Mouse (Mus musculus) heart, postnatal 36 days (tissue): ENCODE measurements around the gene Slc9a4. TPM values are rescaled to one million over a fixed set of nuclear protein-coding genes. Genes with fewer than 3 reads are reported as not detected.
"Not testable (repeated sequence)": the region's sequence is repeated elsewhere in the genome, so short reads cannot be mapped to it uniquely, and the experiment has no call there.

Experiments
- DNase-seq, 2 experiments: peaks; one replicate each; pipeline ENCODE4 v3.0.0; 2021 to 2022
- intact Hi-C: fragments of 180-260 bp; cut with DNase I; formaldehyde crosslinking; loops from one replicate; pipeline ENCODE4 v1.15.1; 2025
- total RNA-seq, 2 experiments: library from RNA; stranded (reverse); gene quantifications; 2 replicates each; pipeline ENCODE4 v1.2.3; 2021

Slc9a4 gene
- total RNA-seq, 2 experiments from 2014 or later, result 0.14 to 0.19 TPM

DNA sequence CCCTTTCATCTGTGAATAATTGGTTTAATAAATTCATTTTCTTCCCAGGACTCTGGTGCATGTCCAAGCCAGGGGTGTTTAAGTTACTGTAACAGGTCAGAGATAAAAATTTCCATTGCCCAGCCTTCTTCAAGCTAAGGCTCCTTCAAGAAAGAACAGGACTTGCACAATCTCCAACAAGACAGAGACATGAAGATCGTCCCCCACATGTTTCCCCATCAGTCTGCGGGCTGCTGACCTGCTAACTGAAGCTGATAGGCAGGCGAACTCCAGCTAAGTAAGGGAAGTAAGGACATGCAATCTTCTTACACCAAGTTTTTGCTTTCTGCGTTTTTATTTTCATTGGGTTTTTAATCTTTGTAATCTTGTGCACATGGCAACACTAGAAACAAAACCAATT is 54.7 kb downstream of the Slc9a4 start:
- DNase-seq, result no peak
- intact Hi-C loops, result no loop called here

DNA sequence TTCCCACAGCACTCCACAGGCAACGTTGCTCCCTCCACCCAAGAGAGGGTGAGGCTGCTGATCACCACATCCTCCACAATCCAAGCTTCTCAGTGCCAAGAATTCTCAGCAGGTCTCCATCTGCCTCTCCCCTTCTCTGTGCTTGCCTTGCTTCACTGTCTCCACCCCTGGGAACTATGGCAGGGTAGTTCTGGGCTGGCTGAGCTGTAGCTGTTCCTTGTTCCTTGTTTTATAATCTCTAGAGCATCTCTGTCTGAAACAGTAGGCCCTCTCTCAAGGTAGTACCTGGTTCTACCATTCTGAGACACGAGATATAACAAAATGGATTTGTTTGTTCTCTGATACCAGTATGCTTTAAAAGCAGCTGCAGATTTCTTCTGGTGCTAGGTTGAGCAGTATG is 68.4 kb downstream of the Slc9a4 start:
- no peak for DNase-seq
- intact Hi-C loops, result no loop called here

- peak in 1 of 2 experiments; percentile 18 for DNase-seq
- intact Hi-C loops, result no loop called here
These were observed 71.1 kb downstream of the Slc9a4 start for GRCm38 (mm10) chr1:40650803-40651497.

GRCm38 (mm10) chr1:40657035-40657434 is 77.2 kb downstream of the Slc9a4 start:
- intact Hi-C loops, result loop anchor here (5.0 kb wide), 2 partner anchors 40 to 275 kb away; no protein-coding TSS in a partner anchor
- DNase-seq, result no peak

DNA sequence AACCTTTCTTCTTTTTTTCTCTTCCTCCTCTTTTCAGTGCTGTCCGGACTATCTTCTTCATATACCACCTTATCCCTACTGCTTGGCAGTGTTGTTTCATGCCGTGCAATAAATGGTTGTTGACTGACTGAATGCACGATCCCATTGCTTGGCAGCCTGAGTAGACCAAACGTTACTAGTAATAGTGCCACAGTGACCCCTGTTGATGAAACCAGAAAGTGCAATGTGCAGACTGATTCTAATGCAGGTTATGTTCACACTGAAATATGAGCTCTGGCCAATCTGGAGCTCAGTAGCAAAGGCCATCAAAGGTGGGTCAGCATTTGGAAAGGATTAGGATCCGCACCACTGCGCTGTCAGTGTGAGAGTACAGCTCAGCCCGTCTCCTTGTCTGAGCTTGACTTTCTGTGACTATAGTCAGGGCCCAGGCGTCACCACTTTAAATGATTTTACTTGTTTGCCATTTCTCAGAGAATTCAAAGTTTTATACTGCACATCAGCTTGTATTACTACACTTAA is 78.2 kb downstream of the Slc9a4 start:
- peak; percentile 70 to 71 for DNase-seq
- intact Hi-C loops, result loop anchor here (1.0 to 5.0 kb wide), 3 partner anchors 41 to 276 kb away; no protein-coding TSS in a partner anchor

GRCm38 (mm10) chr1:40659017-40659416 is 79.1 kb downstream of the Slc9a4 start:
- intact Hi-C loops, result loop anchor here (5.0 kb wide), 2 partner anchors 42 to 277 kb away; no protein-coding TSS in a partner anchor

DNA sequence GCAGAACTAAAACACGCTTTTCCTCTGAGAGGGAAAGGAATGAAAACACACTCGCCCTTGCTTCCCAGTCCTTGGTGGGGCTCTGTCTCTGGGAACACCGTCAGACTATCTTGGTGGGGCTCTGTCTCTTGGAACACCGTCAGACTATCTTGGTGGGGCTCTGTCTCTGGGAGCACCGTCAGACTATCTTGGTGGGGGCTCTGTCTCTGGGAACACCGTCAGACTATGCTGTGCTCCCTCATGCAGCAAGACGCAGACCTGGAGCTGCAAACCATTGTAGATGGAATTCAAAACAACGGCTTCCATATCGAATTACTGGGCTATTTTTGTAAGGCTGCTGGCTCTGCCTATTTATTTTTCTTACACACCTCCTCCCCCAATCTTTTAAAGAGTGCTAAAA is 79.6 kb downstream of the Slc9a4 start:
- DNase-seq, result no peak
- intact Hi-C loops, result loop anchor here (5.0 kb wide), 2 partner anchors 42 to 277 kb away; no protein-coding TSS in a partner anchor

More at GRCm38 (mm10) chr1:40659017-40659416, 79.1 kb downstream of the Slc9a4 start:
- no peak for DNase-seq

- DNase-seq, result no peak
- intact Hi-C loops, result no loop called here
These were observed 81.0 kb downstream of the Slc9a4 start for GRCm38 (mm10) chr1:40660838-40661237.

GRCm38 (mm10) chr1:40665401-40666370 is 85.8 kb downstream of the Slc9a4 start:
- DNase-seq, result no peak
- intact Hi-C loops, result no loop called here

DNA sequence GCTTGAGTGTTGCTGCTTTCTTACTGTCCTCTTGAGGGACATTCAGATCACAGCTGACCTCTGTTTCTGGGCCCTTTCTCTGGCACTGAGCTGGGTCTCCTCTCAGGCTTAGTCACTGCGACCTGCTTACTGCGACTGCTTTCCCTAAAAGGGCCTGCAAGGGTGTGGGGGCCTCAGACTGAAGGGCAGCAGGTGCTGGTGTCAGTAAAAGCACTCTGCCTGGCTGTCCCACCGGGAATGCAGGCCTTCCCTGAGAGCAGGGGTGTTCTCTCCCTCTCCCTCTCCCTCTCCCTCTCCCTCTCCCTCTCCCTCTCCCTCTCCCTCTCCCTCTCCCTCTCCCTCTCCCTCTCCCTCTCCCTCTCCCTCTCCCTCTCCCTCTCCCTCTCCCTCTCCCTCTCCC is 87.6 kb downstream of the Slc9a4 start:
- DNase-seq, intact Hi-C loops: not testable (repeated sequence)

- intact Hi-C loops, result no loop called here
- peak in 1 of 2 experiments; percentile 37 for DNase-seq
These were observed 90.1 kb downstream of the Slc9a4 start for GRCm38 (mm10) chr1:40670025-40670424.

GRCm38 (mm10) chr1:40671490-40671889 is 91.6 kb downstream of the Slc9a4 start:
- no peak for DNase-seq
- intact Hi-C loops, result no loop called here

DNA sequence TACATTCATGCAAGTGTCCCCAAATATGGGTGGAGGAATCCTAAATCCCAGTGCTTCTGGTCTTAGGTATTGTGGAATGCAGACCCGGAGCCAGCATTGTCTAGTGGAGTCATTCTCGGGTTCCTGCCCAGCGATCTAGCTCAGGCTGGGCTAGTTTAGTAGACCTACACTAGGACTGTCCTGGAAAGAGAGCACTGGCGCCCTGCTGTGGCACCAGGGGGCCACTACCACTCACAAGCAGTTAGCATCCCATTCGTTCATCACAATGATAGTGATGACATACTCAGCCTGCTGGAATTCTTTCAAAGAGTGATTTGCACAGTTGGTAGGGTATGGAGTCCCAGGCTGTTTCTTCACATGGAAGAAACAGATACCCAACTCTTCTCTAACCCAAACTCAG is 97.4 kb downstream of the Slc9a4 start:
- no peak for DNase-seq
- intact Hi-C loops, result loop anchor here (5.0 kb wide), 1 partner anchor 60 kb away; no protein-coding TSS in a partner anchor

Other genes with a start within 250 kb of the Slc9a4 start
- gene Il1rl1, start 150.5 kb upstream of the Slc9a4 start, total RNA-seq, result under 1 TPM; 0.80 to 0.87 TPM
- 1 to 10 TPM in 1 of 2 experiments, under 1 TPM in 1; 0.81 to 1.3 TPM for gene Il18r1, start 114.5 kb upstream of the Slc9a4 start, total RNA-seq
- not detected for gene Il18rap, start 64.7 kb upstream of the Slc9a4 start, total RNA-seq
- 1 to 10 TPM; 1.2 to 1.7 TPM for gene Slc9a2, start 100.5 kb downstream of the Slc9a4 start, total RNA-seq
- gene Mfsd9, start 210.6 kb downstream of the Slc9a4 start, total RNA-seq, result 1 to 10 TPM in 1 of 2 experiments, under 1 TPM in 1; 0.78 to 1.1 TPM
- 100 to 1,000 TPM; 161 to 172 TPM for gene Tmem182, start 225.5 kb downstream of the Slc9a4 start, total RNA-seq